Mouse (Mus musculus): Measurements from ENCODE around the gene Tbxa2r. TPM values are rescaled to one million over a fixed set of nuclear protein-coding genes. Genes with fewer than 3 reads are reported as not detected.

Gene Tbxa2r
- polyA plus RNA-seq, 1 experiment from 2014 or later, result 10.8 TPM

DNA sequence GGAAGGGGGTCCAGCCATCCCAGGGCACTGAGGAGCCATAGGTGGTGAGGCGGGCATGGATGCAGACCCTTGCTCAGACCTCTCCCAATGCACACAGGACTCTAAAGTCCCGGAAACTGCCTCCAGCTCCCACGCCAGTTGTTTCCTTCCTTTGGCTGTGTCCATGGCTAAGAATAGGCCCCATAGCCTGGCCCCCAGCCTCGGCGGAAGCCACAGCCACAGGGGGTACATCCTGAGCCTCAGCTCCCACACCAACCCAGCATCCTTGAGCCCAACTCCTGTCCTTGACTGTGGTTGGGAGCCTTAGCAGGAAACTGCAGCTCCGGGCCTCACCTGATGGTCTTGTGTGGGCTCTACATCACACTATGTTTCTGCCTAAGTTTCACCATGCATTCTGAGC lies 1.7 kb upstream of the Tbxa2r start:
- H3K4me3 ChIP-seq, result no peak overlapping the region
- peaks cover 5% of the 10 kb centered on the region; the same call in 1 of the 2 replicates for H3K27me3 ChIP-seq (ENCODE audit: insufficient read depth, poor library complexity, severe bottlenecking)
- H3K36me3 ChIP-seq, result peaks cover 55% of the 10 kb centered on the region
- H3K9me3 ChIP-seq, result no peaks in the 10 kb centered on the region
- 72% methylated on average over 6 of the region's 6 CpGs for WGBS
- H3K27ac ChIP-seq, result peak overlapping the region; percentile 36; the same call in 1 of the 2 replicates
- H3K4me1 ChIP-seq, result peaks cover 76% of the 10 kb centered on the region
- no peak for DNase-seq (ENCODE audit: low spot score)

DNA sequence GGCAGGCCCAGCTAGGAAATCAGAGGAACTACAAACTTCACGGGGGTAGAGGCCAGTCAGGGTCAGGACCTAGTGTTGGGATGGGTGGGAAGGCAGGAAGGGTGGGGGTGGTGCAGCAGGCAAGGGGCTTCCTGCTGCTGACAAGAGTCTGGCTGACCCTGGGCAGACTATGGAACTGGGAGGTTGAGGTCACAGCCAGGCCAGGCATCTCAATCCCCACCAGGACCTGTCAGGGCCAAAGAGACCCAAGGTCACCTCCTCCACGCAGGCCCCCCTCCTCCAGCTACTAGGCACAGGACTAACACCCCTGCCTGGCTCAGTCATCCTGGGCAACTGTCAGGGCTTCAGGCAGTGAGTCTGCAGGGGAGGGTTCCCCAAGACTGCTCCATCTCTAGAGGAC lies 572 bp upstream of the Tbxa2r start:
- peak overlapping the region; percentile 43 for H3K4me3 ChIP-seq
- H3K4me1 ChIP-seq, result peaks cover 75% of the 10 kb centered on the region
- peaks cover 16% of the 10 kb centered on the region for H3K27me3 ChIP-seq (ENCODE audit: insufficient read depth, poor library complexity, severe bottlenecking)
- DNase-seq (ENCODE audit: low spot score), result no peak
- 10% methylated on average over 2 of the region's 2 CpGs for WGBS
- peak overlapping the region; percentile 89 for H3K27ac ChIP-seq
- H3K9me3 ChIP-seq, result no peaks in the 10 kb centered on the region
- peaks cover 49% of the 10 kb centered on the region for H3K36me3 ChIP-seq

DNA sequence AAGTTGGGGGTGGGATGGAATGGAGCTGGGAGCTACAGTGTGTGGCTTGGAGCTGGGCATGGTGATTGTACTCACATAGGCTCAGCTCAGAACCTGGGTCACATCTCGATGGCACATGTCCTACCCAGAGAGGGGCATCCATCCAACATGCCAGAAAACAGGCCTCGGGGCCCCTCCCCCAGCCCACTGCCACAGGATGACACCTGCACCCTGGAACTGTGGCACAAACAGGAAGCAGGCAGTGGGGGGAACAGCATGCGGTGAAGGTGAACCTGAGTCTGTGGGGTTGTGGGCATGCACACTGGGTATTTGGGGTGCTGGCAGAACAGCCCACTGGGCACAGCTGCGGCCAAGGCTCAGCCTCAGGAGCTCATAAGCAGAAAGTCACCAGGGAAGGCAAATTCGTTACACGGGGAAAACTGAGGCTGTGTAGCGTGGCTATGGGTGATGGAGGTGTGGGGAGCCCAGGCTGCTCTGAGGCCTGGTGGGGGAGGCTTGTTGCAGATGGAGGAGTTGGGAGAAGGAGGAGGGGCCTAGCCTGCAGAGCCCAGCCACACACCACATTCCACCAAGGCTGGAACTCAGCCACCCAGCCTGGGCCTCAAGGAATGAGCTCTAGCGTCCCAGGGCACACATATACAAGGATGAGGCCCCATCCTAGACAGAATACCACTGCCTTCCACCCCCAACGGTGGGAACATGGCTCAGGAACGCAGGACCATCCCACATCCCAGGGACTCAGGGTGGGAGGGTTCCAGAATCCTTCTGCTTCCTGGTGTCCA lies 854 bp downstream of the Tbxa2r start:
- Histone ChIP-seq H3K4me1 (peaks cover 70% of the 10 kb centered on the region), H3K9me3 (no peaks in the 10 kb centered on the region), H3K36me3 (peaks cover 40% of the 10 kb centered on the region), H3K4me3 (peak overlapping the region; percentile 43), H3K27ac (peak overlapping the region; percentile 89), H3K27me3 (ENCODE audit: insufficient read depth, poor library complexity, severe bottlenecking) (peaks cover 26% of the 10 kb centered on the region)
- DNase-seq (ENCODE audit: low spot score), result peak; percentile 89
- 54% methylated on average over 10 of the region's 10 CpGs for WGBS

DNA sequence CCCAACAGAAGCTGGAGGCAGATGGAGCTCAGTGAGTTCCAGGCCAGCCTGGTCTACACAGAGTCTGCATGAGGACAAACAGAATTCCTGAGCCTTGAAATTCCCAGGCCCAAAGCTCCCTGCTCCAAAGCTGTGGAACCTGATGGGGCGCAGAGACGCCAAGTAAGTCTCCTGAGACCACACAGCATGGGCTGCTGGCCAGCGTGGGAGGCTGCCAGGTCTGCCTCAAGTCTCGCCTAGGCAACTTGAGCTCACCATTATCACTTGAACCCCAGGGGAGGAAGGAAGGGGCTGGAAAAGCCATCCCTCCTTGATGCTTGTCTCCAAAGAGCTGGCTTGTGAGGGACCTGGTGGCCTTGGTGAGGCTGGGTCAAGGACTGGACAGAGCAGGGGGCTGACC lies 1.5 kb downstream of the Tbxa2r start:
- H3K4me1 ChIP-seq, result peaks cover 75% of the 10 kb centered on the region
- WGBS, result 56% methylated on average over 4 of the region's 4 CpGs
- peaks cover 39% of the 10 kb centered on the region for H3K36me3 ChIP-seq
- H3K4me3 ChIP-seq, result peak overlapping the region; percentile 43
- no peak for DNase-seq (ENCODE audit: low spot score)
- H3K27me3 ChIP-seq (ENCODE audit: insufficient read depth, poor library complexity, severe bottlenecking), result peaks cover 32% of the 10 kb centered on the region
- H3K27ac ChIP-seq, result peak overlapping the region; percentile 89
- no peaks in the 10 kb centered on the region for H3K9me3 ChIP-seq

DNA sequence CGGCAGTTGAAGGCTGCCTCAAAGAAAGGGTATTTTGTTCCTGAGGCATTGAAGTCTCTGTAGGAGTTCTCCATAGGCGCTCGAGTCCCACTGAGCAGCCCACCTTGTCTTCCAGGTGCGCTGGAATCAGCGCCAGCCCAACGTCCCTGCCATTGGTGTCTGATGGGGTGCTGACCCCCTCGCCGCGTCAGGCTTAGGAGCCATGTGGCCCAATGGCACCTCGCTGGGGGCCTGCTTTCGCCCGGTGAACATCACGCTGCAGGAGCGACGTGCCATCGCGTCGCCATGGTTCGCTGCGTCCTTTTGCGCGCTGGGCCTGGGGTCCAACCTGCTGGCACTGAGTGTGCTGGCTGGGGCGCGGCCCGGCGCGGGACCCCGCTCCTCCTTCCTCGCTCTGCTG lies 3.7 kb downstream of the Tbxa2r start:
- peak overlapping the region; percentile 47 for H3K4me3 ChIP-seq

DNA sequence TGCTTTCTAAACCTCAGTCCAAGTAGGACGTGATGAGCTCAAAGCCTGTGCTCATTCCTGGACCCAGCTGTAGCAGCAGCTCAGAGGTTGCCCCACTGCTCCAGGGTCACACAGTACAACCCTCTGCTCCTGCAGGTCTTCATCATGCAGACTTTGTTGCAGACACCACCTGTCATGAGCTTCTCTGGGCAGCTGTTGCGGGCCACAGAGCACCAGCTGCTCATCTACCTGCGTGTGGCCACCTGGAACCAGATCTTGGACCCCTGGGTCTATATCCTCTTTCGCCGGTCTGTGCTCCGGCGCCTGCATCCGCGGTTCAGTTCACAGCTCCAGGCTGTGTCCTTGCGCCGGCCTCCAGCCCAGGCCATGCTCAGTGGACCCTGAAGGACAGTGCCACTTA lies 5.8 kb downstream of the Tbxa2r start:
- WGBS, result 69% methylated on average over 11 of the region's 11 CpGs
- Histone ChIP-seq H3K36me3 (peaks cover 15% of the 10 kb centered on the region), H3K4me1 (peaks cover 59% of the 10 kb centered on the region), H3K27ac (peak overlapping the region; percentile 75; the same call in 1 of the 2 replicates), H3K4me3 (no peak overlapping the region), H3K27me3 (ENCODE audit: insufficient read depth, poor library complexity, severe bottlenecking) (peaks cover 63% of the 10 kb centered on the region), H3K9me3 (no peaks in the 10 kb centered on the region)
- DNase-seq (ENCODE audit: low spot score), result no peak

More for the DNA sequence above, 3.7 kb downstream of the Tbxa2r start:
- peaks cover 47% of the 10 kb centered on the region for H3K27me3 ChIP-seq (ENCODE audit: insufficient read depth, poor library complexity, severe bottlenecking)
- H3K36me3 ChIP-seq, result peaks cover 18% of the 10 kb centered on the region
- no peak for DNase-seq (ENCODE audit: low spot score)
- H3K4me1 ChIP-seq, result peaks cover 71% of the 10 kb centered on the region
- 17% methylated on average over 29 of the region's 29 CpGs for WGBS
- peak overlapping the region; percentile 62 for H3K27ac ChIP-seq
- no peaks in the 10 kb centered on the region for H3K9me3 ChIP-seq

DNA sequence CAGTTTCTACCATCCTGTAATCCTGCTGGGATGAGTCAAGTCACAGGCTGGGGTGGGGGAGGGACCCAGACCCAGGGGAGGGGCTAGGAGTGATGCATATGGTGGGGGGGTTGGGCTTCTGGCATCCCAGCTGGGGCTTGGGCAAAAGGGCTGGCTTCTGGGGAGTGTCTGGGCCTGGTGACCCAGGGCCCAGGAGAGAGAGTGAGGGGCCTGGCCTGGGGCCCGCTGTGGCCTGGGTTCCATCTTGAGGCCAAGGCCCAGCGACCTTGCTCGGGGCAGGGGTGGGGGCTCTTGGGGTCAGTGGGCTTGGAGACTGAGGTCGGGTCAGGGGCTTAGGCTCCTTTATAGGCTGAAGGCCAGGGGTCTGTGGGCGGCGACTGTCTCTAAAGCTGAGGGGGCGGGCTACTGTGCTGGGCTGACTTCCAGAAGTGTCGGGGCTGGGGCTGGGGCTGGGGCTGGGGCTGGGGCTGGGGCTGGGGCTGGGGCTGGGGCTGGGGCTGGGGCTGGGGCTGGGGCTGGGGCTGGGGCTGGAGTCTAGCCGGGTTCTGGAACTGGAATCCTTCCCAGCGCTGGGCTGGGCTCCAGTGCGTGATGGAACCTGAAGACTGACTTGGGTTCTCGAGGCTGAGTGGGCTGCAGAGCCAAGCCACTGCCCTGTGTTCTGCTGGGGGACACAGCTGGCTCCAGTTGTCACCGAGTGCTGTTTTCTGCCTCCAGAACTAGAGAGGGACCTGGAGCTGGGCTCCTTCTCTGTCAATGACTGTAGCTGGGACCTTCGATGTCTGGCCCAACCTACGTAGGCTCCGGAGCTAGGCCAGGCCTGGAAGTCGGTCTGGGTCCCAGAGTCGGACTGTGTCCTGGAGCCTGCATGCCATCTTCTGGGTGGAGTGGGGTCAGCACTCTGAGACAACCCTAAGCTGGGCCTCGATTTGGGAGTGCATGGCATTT lies 7.1 kb downstream of the Tbxa2r start:
- peaks cover 71% of the 10 kb centered on the region for H3K27me3 ChIP-seq (ENCODE audit: insufficient read depth, poor library complexity, severe bottlenecking)
- no peak for DNase-seq (ENCODE audit: low spot score)
- no peaks in the 10 kb centered on the region for H3K9me3 ChIP-seq
- 45% methylated on average over 19 of the region's 19 CpGs for WGBS
- peak overlapping the region; percentile 75 for H3K27ac ChIP-seq
- peaks cover 53% of the 10 kb centered on the region for H3K4me1 ChIP-seq
- peak overlapping the region; percentile 24; the same call in 1 of the 2 replicates for H3K4me3 ChIP-seq
- peaks cover 15% of the 10 kb centered on the region for H3K36me3 ChIP-seq

DNA sequence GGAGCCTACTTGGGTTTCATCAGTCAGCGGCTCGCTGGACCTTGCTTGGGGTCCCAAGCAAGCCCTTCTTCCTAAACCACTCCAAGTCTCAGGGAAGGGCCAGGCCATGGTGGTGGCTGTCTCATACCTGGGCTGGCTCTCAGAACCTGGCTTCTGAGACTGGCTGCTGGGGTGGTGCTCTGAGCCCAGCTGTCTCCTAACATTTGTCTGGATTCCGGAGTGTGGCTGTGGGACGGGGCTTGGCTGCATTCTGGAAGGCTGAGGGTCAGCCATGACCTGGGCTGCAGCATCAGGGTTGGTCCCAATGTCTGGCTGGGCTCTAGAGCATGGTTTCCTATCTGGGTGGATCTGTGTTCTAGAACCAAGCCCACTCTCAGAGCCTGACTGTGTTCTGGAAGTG lies 8.0 kb downstream of the Tbxa2r start:
- Histone ChIP-seq H3K4me1 (peaks cover 60% of the 10 kb centered on the region), H3K9me3 (no peaks in the 10 kb centered on the region), H3K27ac (no peak overlapping the region), H3K36me3 (peaks cover 15% of the 10 kb centered on the region), H3K27me3 (ENCODE audit: insufficient read depth, poor library complexity, severe bottlenecking) (peaks cover 78% of the 10 kb centered on the region), H3K4me3 (no peak overlapping the region)
- WGBS, result 79% methylated on average over 4 of the region's 4 CpGs
- DNase-seq (ENCODE audit: low spot score), result no peak

DNA sequence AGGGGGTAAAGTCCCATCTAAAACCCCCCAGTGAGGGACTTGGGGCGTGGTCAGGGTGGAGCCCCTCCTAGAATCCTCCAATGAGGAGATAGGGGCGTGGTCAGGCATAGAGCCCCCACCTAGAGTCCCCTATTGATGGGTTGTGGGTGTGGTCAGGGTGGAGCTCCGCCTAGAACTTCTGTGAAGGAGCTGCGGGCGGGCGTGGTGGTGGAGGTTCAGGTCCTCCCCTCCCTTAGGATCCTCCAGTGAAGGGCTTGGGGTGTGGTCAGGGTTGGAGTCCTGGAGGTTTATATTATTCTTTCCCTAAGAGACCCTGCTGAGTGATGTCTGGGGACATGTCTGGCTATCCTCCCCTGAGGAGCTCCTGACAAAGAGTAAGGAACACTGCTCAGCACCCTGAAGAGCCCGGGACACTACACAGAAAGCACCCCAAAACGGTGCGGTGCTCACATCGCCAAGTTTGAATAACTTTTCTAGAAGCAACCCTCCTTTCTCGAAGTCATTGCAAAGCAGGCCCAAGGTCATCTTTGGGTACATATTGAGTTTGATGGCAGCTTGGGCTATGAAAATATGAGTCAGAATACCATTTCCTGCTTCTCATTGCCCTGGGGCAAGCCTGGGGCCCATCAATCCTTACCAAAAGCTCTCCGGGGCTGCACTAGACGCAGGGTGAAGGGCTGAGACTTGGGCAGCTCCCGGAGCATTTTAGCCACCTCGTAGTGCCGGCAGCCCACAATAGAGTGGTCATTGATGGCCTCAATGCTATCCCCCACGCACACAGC lies 12.2 kb downstream of the Tbxa2r start:
- Histone ChIP-seq H3K9me3 (no peaks in the 10 kb centered on the region), H3K27ac (no peak overlapping the region), H3K4me1 (peaks cover 42% of the 10 kb centered on the region), H3K4me3 (no peak overlapping the region), H3K27me3 (ENCODE audit: insufficient read depth, poor library complexity, severe bottlenecking) (peaks cover 83% of the 10 kb centered on the region), H3K36me3 (peaks cover 8% of the 10 kb centered on the region)
- DNase-seq (ENCODE audit: low spot score), result no peak
- 35% methylated on average over 17 of the region's 17 CpGs for WGBS

DNA sequence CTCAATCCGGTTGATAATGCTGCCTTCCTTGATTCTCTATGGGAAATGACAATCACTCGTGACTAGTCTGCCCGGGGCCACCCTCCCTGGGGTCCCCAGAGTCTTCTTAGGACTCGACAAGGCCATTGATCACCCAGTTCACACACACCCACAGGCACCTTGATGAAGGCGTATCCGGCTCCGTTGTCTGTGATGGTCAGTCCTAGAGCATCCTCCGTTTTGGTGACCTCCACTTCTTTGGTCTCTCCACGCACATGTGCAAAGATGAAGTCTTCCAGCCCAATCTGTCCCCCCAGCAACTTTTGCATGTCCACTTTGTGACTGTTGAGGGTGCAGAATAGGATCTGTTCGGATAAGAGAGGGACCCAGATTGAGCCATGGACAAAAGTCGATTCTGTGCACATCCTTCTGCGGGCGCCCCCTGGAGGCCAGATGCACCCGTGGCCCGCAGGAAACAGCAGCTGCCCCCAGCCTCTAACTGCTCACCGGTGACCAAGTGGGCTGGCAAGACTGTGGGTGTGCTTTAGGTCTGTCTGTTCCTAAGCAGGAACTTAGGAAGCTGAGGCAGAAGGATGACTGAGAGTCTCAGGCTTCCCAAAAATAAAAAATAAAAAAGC lies 12.9 kb downstream of the Tbxa2r start:
- H3K27me3 ChIP-seq (ENCODE audit: insufficient read depth, poor library complexity, severe bottlenecking), result peaks cover 86% of the 10 kb centered on the region
- peaks cover 12% of the 10 kb centered on the region for H3K36me3 ChIP-seq
- no peak overlapping the region for H3K27ac ChIP-seq
- DNase-seq (ENCODE audit: low spot score), result no peak
- H3K4me3 ChIP-seq, result no peak overlapping the region
- 29% methylated on average over 16 of the region's 16 CpGs for WGBS
- H3K9me3 ChIP-seq, result no peaks in the 10 kb centered on the region
- peaks cover 39% of the 10 kb centered on the region for H3K4me1 ChIP-seq

DNA sequence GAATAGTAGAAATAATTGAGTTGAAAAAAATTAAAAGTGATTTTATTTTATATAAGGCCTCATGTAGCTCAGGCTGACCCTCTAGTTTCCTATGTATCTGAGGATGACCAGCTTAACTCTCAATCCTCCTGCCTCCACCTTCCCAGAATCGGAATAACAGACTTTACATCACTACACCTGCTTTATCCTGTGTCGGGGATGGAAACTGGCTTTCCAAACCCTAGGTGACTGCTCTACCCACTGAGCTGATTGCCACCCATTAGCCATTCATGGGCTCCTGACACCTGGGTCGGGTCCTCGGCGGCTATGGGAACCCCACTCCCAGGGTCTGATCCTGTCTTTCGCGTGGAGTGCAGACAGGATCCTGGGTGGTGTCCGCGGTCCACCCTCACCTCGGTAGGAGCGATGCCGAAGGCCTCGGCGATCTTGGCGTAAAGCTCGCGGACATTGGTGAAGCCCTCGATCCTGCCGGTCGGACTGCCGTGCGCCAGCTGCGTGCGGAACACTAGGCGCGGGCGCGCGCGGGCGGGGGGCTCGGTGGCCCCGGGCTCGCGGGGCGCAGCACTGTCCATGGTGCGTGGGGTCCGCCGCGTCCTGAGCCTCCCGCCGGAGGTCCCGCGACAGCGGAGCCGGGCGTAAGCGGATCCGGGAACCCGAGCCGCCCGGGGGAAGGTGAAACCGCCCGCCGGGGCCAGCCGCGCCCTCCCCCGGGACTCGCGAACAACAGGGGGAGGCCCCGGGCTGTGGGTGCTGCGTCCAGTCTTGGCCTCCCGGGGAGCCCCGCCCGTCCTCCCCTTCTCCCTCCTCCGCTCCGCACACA lies 14.4 kb downstream of the Tbxa2r start, which contains the start of gene Gipc3:
TSS of gene Gipc3 (minus strand) at position 581 of the 820 bp plus-strand sequence.
- H3K27me3 ChIP-seq (ENCODE audit: insufficient read depth, poor library complexity, severe bottlenecking), result peaks cover 83% of the 10 kb centered on the region

More for the DNA sequence above, 14.4 kb downstream of the Tbxa2r start, which contains the start of gene Gipc3:
- Histone ChIP-seq H3K4me1 (peaks cover 48% of the 10 kb centered on the region), H3K9me3 (no peaks in the 10 kb centered on the region), H3K4me3 (peak within 1 kb of the TSS; percentile 61), H3K36me3 (peaks cover 20% of the 10 kb centered on the region), H3K27ac (peak within 1 kb of the TSS; percentile 50)
- no peak for DNase-seq (ENCODE audit: low spot score)
- 6% methylated on average over 64 of the region's 67 CpGs for WGBS
